Mouse (Mus musculus) hindbrain, embryonic 10.5 days (tissue): ENCODE measurements around the gene Laptm4a. TPM values are rescaled to one million over a fixed set of nuclear protein-coding genes. Genes with fewer than 3 reads are reported as not detected.
A peak's percentile ranks its signal among the peaks of the same experiment; 100 is the strongest.

Experiments
- DNase-seq: peaks from one replicate; pipeline ENCODE4 v3.0.0-alpha.2; 2017; ENCODE audit warnings: low spot score
- H3K27ac ChIP-seq: fragments of 300-500 bp; sonication (generic); 2 replicates; pipeline ENCODE4 v1.5.1; 2016; ENCODE audit warnings: mild to moderate bottlenecking, moderate library complexity
- H3K27me3 ChIP-seq: fragments of 300-500 bp; sonication (generic); 2 replicates; pipeline ENCODE4 v1.6.1; 2016; ENCODE audit warnings: mild to moderate bottlenecking; ENCODE audit not compliant: poor library complexity, insufficient read depth, severe bottlenecking
- H3K36me3 ChIP-seq: fragments of 300-500 bp; sonication (generic); 2 replicates; pipeline ENCODE4 v1.6.1; 2016; ENCODE audit warnings: mild to moderate bottlenecking, moderate library complexity
- H3K4me1 ChIP-seq: fragments of 300-500 bp; sonication (generic); replicated peaks from 2 replicates; pipeline ENCODE4 v1.6.1; 2016; ENCODE audit warnings: mild to moderate bottlenecking
- H3K4me3 ChIP-seq: fragments of 300-500 bp; sonication (generic); 2 replicates; pipeline ENCODE4 v1.5.1; 2016; ENCODE audit warnings: mild to moderate bottlenecking, moderate library complexity
- H3K9me3 ChIP-seq: fragments of 300-500 bp; sonication (generic); 2 replicates; pipeline ENCODE4 v1.6.1; 2016; ENCODE audit warnings: mild to moderate bottlenecking, moderate library complexity
- WGBS: fragments of 180-500 bp; shearing (Covaris S2); methylation state at CpG from one replicate; pipeline ENCODE4 v1.1.7; 2016; 5-methylcytosine and 5-hydroxymethylcytosine counted together
- polyA plus RNA-seq: library from polyadenylated mRNA; unstranded; fragments of >200 nt; fragmentation: Nextera tagmentation; extraction: Ambion mirVana; gene quantifications from 2 replicates; pipeline ENCODE4 v1.2.1, GENCODE M21; 2016

Laptm4a gene
- 130 and 147 TPM in 2 replicates for polyA plus RNA-seq

DNA sequence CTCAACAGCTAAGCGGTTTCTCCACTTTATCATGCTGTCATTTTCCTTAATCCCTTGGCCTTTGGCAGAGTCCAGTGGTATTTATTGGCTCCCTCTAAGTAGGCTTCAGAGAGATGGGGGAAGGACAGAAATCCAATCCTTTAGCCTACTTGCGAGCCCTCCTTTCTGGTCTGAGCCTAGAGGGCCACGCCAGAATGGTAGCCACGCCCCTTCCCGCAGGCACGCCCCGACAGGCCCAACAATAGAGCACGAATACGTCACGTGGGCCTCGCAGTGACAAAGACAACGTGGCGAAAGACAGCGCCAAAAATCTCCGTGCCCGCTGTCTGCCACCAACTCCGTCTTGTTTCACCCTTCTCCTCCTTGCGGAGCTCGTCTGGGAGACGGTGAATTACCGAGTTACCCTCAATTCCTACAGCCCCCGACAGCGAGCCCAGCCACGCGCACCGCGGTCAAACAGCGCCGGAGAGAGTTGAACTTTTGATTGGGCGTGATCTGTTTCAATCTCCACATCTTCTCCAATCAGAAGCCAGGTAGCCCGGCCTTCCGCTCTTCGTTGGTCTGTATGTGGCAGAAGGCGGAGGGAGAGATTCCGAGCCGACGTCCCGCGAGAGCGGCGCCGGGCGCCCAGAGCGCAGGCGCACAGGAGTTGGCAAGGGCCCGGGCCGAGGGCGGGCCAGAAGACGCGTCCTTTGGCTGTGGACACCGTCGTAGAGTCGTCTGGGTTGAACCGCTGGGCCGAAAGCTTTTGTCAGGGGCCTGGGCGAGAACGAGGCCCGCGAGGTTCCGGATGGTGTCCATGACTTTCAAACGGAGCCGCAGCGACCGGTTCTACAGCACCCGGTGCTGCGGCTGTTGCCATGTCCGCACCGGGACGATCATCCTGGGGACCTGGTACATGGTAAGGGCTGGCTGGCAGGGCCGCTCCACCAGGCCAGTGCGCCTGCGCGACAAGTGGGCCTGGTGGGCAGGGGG, at the start of gene Laptm4a:
Gene Laptm4a (plus strand): TSS at position 271 of the 975 bp plus-strand sequence.
- Histone ChIP-seq H3K36me3 (peaks cover 26% of the 10 kb centered on the region), H3K27me3 (no peaks in the 10 kb centered on the region), H3K9me3 (no peaks in the 10 kb centered on the region), H3K4me1 (peaks cover 36% of the 10 kb centered on the region), H3K27ac (peak within 1 kb of the TSS; percentile 99), H3K4me3 (peak within 1 kb of the TSS; percentile 81)
- WGBS: under 1% methylated on average over 73 of the region's 73 CpGs
- peak; percentile 98 for DNase-seq

DNA sequence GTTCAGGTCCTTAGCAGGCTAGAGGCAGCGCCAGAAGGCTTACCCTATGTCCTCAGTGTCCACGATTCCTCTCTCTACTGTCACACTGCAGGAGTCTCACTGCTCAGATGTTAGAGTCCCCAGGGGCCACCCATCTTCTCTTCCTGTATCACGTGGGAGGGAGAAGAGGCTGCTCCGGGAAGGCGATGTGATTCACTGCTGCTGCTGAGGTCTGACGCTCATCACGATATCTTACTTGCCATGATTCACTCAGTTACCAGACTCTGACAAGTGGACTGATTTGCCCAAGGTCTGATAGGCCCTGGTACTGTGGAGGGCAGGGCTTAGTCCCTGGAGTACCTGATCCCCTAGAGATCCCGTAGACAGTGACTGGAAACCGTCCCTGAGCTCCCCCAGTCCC, 45.9 kb upstream of the Laptm4a start:
- no peak overlapping the region for H3K4me3 ChIP-seq
- DNase-seq: no peak
- H3K36me3 ChIP-seq: no peaks in the 10 kb centered on the region
- peaks cover 10% of the 10 kb centered on the region; the same call in 1 of the 2 replicates for H3K4me1 ChIP-seq
- WGBS: 86% methylated on average over 9 of the region's 9 CpGs
- H3K9me3 ChIP-seq: no peaks in the 10 kb centered on the region
- no peak overlapping the region for H3K27ac ChIP-seq
- no peaks in the 10 kb centered on the region for H3K27me3 ChIP-seq

DNA sequence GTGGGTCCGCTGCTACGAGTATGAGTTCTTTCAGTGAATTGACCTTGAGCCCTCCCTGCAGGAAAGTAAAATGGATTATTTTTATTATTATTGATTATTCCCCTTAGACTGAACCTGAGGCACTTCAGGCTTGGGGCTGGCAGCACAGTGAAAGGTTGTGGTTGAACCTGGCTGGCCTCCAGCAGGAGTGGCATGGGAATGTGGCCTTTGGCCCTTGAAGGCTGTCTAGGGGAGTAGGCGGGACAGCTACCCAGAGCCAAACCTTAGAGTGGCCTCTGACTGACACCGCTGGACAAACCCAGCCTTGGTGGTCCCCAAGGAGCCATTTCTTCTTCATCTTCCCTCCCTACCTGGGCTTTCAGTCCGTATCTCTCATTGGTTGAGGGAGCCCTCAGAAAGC, 44.6 kb upstream of the Laptm4a start:
- Histone ChIP-seq H3K27ac (no peak overlapping the region), H3K4me3 (no peak overlapping the region), H3K27me3 (peaks cover 6% of the 10 kb centered on the region; the same call in 1 of the 2 replicates), H3K9me3 (no peaks in the 10 kb centered on the region), H3K4me1 (peaks cover 10% of the 10 kb centered on the region; the same call in 1 of the 2 replicates), H3K36me3 (no peaks in the 10 kb centered on the region)
- 79% methylated on average over 5 of the region's 5 CpGs for WGBS
- no peak for DNase-seq

- no peaks in the 10 kb centered on the region for H3K9me3 ChIP-seq
- WGBS: 79% methylated on average over 6 of the region's 6 CpGs
- peaks cover 10% of the 10 kb centered on the region; the same call in 1 of the 2 replicates for H3K4me1 ChIP-seq
- H3K36me3 ChIP-seq: no peaks in the 10 kb centered on the region
- H3K27me3 ChIP-seq: peaks cover 6% of the 10 kb centered on the region; the same call in 1 of the 2 replicates
- no peak for DNase-seq
- H3K4me3 ChIP-seq: no peak overlapping the region
- H3K27ac ChIP-seq: no peak overlapping the region
Measured at GRCm38 (mm10) chr12:8877413-8877812, 44.1 kb upstream of the Laptm4a start.

DNA sequence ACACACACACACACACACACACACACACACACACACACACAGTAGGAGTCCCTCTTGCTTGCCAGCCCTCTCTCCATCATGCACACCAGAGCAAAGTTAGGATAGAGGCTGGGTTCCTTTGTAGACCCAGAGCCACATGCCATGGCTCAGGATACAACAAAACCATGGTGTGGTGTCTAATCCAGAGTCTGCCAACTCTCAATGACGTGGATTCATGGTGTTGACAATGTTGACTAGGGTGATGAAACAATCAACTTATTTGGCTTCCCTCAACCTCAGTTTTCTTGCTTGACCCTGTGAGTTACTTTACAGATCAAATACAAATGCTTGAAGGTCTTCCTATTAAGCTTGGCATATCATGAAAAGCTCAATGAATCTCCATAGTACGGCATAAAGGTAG, 42.7 kb upstream of the Laptm4a start:
- H3K36me3 ChIP-seq: no peaks in the 10 kb centered on the region
- peaks cover 6% of the 10 kb centered on the region; the same call in 1 of the 2 replicates for H3K27me3 ChIP-seq
- WGBS: 90% methylated on average over 2 of the region's 2 CpGs
- H3K4me1 ChIP-seq: peaks cover 10% of the 10 kb centered on the region; the same call in 1 of the 2 replicates
- no peak for DNase-seq
- H3K4me3 ChIP-seq: no peak overlapping the region
- H3K27ac ChIP-seq: no peak overlapping the region
- H3K9me3 ChIP-seq: no peaks in the 10 kb centered on the region

DNA sequence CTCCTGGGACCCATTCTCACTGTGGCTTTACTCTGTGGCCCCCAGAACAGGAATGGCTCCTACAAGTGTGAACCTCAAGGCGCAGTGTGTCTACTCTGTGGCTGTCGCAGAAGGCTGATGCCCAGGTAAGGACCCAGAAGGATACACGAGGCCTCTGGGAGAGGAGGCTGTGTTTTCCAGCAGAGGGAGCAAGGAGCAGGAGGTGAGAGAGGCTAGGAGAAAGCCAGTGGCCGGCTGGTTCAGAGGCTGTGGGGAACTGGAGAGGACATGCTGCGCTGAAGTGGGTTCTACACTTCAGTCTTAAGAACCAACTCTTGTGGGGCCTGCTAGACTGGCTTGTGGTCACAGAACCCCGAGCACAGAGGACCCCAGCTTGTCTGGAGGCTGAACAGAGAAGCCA, 42.1 kb upstream of the Laptm4a start:
- H3K27me3 ChIP-seq: peaks cover 6% of the 10 kb centered on the region; the same call in 1 of the 2 replicates
- no peak overlapping the region for H3K27ac ChIP-seq
- H3K4me3 ChIP-seq: no peak overlapping the region
- no peak for DNase-seq
- H3K4me1 ChIP-seq: peaks cover 11% of the 10 kb centered on the region
- 68% methylated on average over 6 of the region's 6 CpGs for WGBS
- H3K36me3 ChIP-seq: no peaks in the 10 kb centered on the region
- no peaks in the 10 kb centered on the region for H3K9me3 ChIP-seq

DNA sequence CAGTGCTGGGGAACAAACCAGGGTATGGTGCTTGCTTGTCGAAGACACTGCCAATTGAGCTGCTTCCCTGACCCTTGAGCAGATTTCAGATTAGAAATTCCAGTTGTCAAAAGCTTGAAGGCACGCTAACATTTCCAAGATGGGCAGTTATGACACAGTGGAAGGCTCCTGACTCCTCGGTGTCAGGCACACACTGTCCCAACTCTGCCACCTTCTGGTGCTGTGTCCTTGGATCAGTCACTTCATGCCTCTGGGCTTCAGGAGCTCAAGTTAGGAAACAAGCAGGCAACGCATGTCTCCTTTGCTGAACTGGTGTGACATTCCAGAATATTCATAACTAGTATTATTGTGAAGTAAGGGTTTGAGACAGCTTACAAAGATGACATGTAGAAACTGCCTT, 39.7 kb upstream of the Laptm4a start:
- H3K27ac ChIP-seq: no peak overlapping the region
- H3K4me1 ChIP-seq: peaks cover 26% of the 10 kb centered on the region
- H3K36me3 ChIP-seq: no peaks in the 10 kb centered on the region
- H3K4me3 ChIP-seq: no peak overlapping the region
- H3K27me3 ChIP-seq: peaks cover 8% of the 10 kb centered on the region; the same call in 1 of the 2 replicates
- WGBS: 65% methylated on average over 4 of the region's 4 CpGs
- no peak for DNase-seq
- no peaks in the 10 kb centered on the region for H3K9me3 ChIP-seq

- no peaks in the 10 kb centered on the region for H3K9me3 ChIP-seq
- H3K36me3 ChIP-seq: no peaks in the 10 kb centered on the region
- H3K27ac ChIP-seq: no peak overlapping the region
- DNase-seq: no peak
- peaks cover 19% of the 10 kb centered on the region for H3K4me1 ChIP-seq
- H3K27me3 ChIP-seq: peaks cover 10% of the 10 kb centered on the region; the same call in 1 of the 2 replicates
- 88% methylated on average over 8 of the region's 8 CpGs for WGBS
- H3K4me3 ChIP-seq: no peak overlapping the region
Measured at GRCm38 (mm10) chr12:8882376-8882775, 39.1 kb upstream of the Laptm4a start.

DNA sequence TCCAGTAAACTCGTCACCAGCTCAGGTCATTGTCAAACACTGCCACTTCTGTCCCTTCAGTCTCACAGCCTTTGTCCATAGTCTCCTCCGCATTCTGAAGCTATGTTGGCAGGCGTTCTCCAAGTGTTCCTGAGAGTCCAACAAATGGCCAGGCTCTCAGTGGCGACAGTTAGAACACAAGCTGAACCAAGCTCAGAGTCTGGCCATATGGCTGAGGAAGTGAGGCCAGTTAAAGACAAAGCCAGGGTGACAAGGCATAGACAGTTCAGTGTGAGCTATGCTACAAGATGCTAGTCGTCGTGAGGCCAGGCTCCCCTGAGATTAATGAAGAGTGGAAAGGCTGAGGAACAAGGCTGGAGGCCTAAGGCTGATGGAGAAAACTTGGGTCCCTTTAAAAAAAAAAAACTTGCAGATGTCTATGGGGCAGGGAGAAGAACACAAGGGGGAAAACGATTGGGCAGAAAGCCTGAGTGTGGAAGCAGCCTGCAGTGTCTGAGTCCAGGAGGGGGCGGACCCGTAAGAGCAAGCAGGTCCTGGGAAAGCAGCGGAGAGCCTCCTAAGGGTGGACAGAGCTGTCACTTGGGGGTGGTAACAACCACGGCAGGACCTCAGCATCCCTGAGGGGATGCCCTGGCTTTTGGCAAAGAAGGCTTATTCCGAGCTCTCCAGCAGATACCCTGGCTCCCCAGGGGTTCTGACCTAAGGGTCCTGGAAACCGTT, 36.9 kb upstream of the Laptm4a start:
- Histone ChIP-seq H3K4me3 (no peak overlapping the region), H3K9me3 (no peaks in the 10 kb centered on the region), H3K27ac (peak overlapping the region; percentile 51), H3K4me1 (peaks cover 17% of the 10 kb centered on the region), H3K36me3 (no peaks in the 10 kb centered on the region), H3K27me3 (peaks cover 10% of the 10 kb centered on the region; the same call in 1 of the 2 replicates)
- no peak for DNase-seq
- WGBS: 21% methylated on average over 13 of the region's 13 CpGs

GRCm38 (mm10) chr12:8885146-8885543, 36.3 kb upstream of the Laptm4a start:
- no peak overlapping the region for H3K4me3 ChIP-seq
- H3K36me3 ChIP-seq: no peaks in the 10 kb centered on the region
- H3K4me1 ChIP-seq: peaks cover 17% of the 10 kb centered on the region
- WGBS: 8% methylated on average over 4 of the region's 4 CpGs
- DNase-seq: no peak
- H3K27me3 ChIP-seq: peaks cover 10% of the 10 kb centered on the region; the same call in 1 of the 2 replicates
- peak overlapping the region; percentile 51 for H3K27ac ChIP-seq
- H3K9me3 ChIP-seq: no peaks in the 10 kb centered on the region

GRCm38 (mm10) chr12:8885950-8886349, 35.5 kb upstream of the Laptm4a start:
- Histone ChIP-seq H3K36me3 (no peaks in the 10 kb centered on the region), H3K4me1 (peaks cover 17% of the 10 kb centered on the region), H3K27me3 (peaks cover 10% of the 10 kb centered on the region; the same call in 1 of the 2 replicates), H3K9me3 (no peaks in the 10 kb centered on the region), H3K4me3 (no peak overlapping the region), H3K27ac (no peak overlapping the region)
- DNase-seq: no peak
- 62% methylated on average over 3 of the region's 3 CpGs for WGBS

DNA sequence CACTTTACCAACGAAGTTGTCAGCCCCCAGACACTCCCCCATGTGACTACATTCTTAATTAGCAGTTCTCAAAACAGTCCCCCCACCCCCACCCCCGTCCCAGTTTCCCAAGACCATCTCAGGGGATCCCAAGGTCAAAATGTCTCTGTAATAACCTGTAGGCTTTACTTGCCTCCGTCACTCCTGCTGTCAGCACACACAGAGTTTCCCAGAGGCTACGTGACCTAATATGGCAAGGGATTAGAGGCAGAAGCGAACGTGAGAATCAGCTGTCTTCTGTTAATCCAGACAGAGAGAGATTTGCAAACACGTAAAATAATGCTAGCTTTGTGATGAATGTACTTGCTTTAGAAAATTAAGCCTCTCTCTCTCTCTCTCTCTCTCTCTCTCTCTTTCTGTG, 33.0 kb upstream of the Laptm4a start:
- 45% methylated on average over 7 of the region's 7 CpGs for WGBS
- H3K27ac ChIP-seq: no peak overlapping the region
- 0 out of 2 replicates have a peak, but pooled peaks cover 4% of the 10 kb centered on the region for H3K27me3 ChIP-seq
- no peak for DNase-seq
- H3K9me3 ChIP-seq: no peaks in the 10 kb centered on the region
- H3K36me3 ChIP-seq: no peaks in the 10 kb centered on the region
- H3K4me1 ChIP-seq: peaks cover 25% of the 10 kb centered on the region
- no peak overlapping the region for H3K4me3 ChIP-seq
